Mouse (Mus musculus) testis, adult 10 weeks (tissue): ENCODE results near the gene Prkag1. TPM values are rescaled to one million over a fixed set of nuclear protein-coding genes. Genes with fewer than 3 reads are reported as not detected.

Experiments
- polyA plus RNA-seq: library from polyadenylated mRNA; stranded (reverse); fragments of 350-450 nt; fragmentation: Illumina TruSeq; extraction: RNeasy Lipid Tissue Mini Kit (QIAGEN cat#74804); gene quantifications from one replicate; pipeline ENCODE4 v1.2.3, GENCODE M21; 2014; ENCODE audit warnings: low read depth, low replicate concordance

Gene Prkag1
- 17.5 TPM for polyA plus RNA-seq

GRCm38 (mm10) chr15:98830736-98831683 is at the start of gene Prkag1:
TSS of gene Prkag1 (minus strand) at chr15:98831521.

GRCm38 (mm10) chr15:98871070-98871915 is 40.0 kb upstream of the Prkag1 start, which contains the start of gene Kmt2d:
TSS of gene Kmt2d (minus strand) at chr15:98871204.

GRCm38 (mm10) chr15:98809390-98809789 is 21.9 kb downstream of the Prkag1 start, which contains the start of gene Ddn:
TSS of gene Ddn (minus strand) at chr15:98809490.

GRCm38 (mm10) chr15:98789661-98790535 is 41.4 kb downstream of the Prkag1 start, which contains the start of gene Wnt1:
TSS of gene Wnt1 (plus strand) at chr15:98789857.

GRCm38 (mm10) chr15:98777762-98778161 is 53.6 kb downstream of the Prkag1 start, which contains the start of gene Wnt10b:
TSS of gene Wnt10b (minus strand) at chr15:98778150.

Other genes starting within 250 kb of the Prkag1 start
- gene Adcy6, start 221.4 kb downstream of the Prkag1 start, polyA plus RNA-seq: 1.2 TPM
- gene Cacnb3, start 200.7 kb downstream of the Prkag1 start, polyA plus RNA-seq: not detected
- gene Ddx23, start 168.6 kb downstream of the Prkag1 start, polyA plus RNA-seq: 2.1 TPM
- not detected for gene Rnd1, start 154.1 kb downstream of the Prkag1 start, polyA plus RNA-seq
- 127 TPM for gene Ccdc65, start 123.3 kb downstream of the Prkag1 start, polyA plus RNA-seq
- not detected for gene Fkbp11, start 103.3 kb downstream of the Prkag1 start, polyA plus RNA-seq
- 19.6 TPM for gene Arf3, start 68.3 kb downstream of the Prkag1 start, polyA plus RNA-seq
- gene Wnt10b, start 53.4 kb downstream of the Prkag1 start, polyA plus RNA-seq: 0.20 TPM
- gene Wnt1, start 41.7 kb downstream of the Prkag1 start, polyA plus RNA-seq: not detected
- gene Ddn, start 22.0 kb downstream of the Prkag1 start, polyA plus RNA-seq: not detected
- gene Kmt2d, start 39.7 kb upstream of the Prkag1 start, polyA plus RNA-seq: 2.5 TPM
- 1.7 TPM for gene Rhebl1, start 63.0 kb upstream of the Prkag1 start, polyA plus RNA-seq
- 4.0 TPM for gene Dhh, start 67.0 kb upstream of the Prkag1 start, polyA plus RNA-seq
- 27.2 TPM for gene Lmbr1l, start 86.7 kb upstream of the Prkag1 start, polyA plus RNA-seq
- 17.9 TPM for gene Tuba1b, start 103.0 kb upstream of the Prkag1 start, polyA plus RNA-seq
- gene Gm49450, start 122.0 kb upstream of the Prkag1 start, polyA plus RNA-seq: not detected
- gene Tuba1a, start 122.2 kb upstream of the Prkag1 start, polyA plus RNA-seq: 38.3 TPM
- 7.9 TPM for gene Tuba1c, start 198.4 kb upstream of the Prkag1 start, polyA plus RNA-seq
- gene Prph, start 223.7 kb upstream of the Prkag1 start, polyA plus RNA-seq: not detected
- gene Troap, start 243.1 kb upstream of the Prkag1 start, polyA plus RNA-seq: 2.4 TPM